ENCODE assay signal across 9 mouse cellular contexts in genomic region chr13:103751421-103751820, GRCm38 (mm10). TPM values are rescaled to one million over a fixed set of nuclear protein-coding genes. Genes with fewer than 3 reads are reported as not detected.
DNase-seq lines count a peak whose midpoint lies in the region; ATAC-seq and TF ChIP-seq lines count a peak whose summit lies in the region.
"Had no signal": no experiment of that assay in that cellular context is flagged by ENCODE, and none has a peak within 500 bp of the region (broad histone marks: within the 10 kb centered on the region; RNA-seq: fewer than 3 reads in every experiment).

No protein-coding gene starts in this region.

- H3K9ac ChIP-seq in hindbrain, embryonic 14.5 days, result no peak overlapping the region
- no peak overlapping the region for H3K9ac ChIP-seq in hindbrain, embryonic 16.5 days (ENCODE audit: low read depth, low read length)
- H3K9ac ChIP-seq: embryonic facial prominence, embryonic 12.5 days had no signal

- H3K4me1 ChIP-seq in hindbrain, embryonic 14.5 days (replicated peaks; ENCODE audit: control insufficient read depth, insufficient read depth, low read length), result no peaks in the 10 kb centered on the region
- no peaks in the 10 kb centered on the region for H3K4me1 ChIP-seq in hindbrain, embryonic 16.5 days (ENCODE audit: control insufficient read depth, insufficient read depth, low read depth, low read length)
- H3K4me1 ChIP-seq in thymus, adult 2 months (replicated peaks; ENCODE audit: control insufficient read depth, insufficient read depth, low read length), result no peaks in the 10 kb centered on the region
- H3K4me1 ChIP-seq: embryonic facial prominence, embryonic 12.5 days had no signal

- TF ChIP-seq POLR2A in thymus, adult 2 months (IDR thresholded peaks at IDR 0.05; ENCODE audit: control insufficient read depth, extremely low read depth, insufficient read depth, low read length, poor library complexity), result no peak
- TF ChIP-seq POLR2A in brain, embryonic 14.5 days (IDR thresholded peaks at IDR 0.05; ENCODE audit: borderline replicate concordance, extremely low read depth, insufficient read depth, insufficient read length, poor library complexity, severe bottlenecking), result no peak

- H3K4me2 ChIP-seq in hindbrain, embryonic 14.5 days (replicated peaks), result no peak overlapping the region
- no peak overlapping the region for H3K4me2 ChIP-seq in hindbrain, embryonic 16.5 days (ENCODE audit: low read length)
- H3K4me2 ChIP-seq: embryonic facial prominence, embryonic 12.5 days had no signal

- 63% methylated on average over 3 of the region's 3 CpGs for WGBS in hindbrain, embryonic 14.5 days
- WGBS in hindbrain, embryonic 16.5 days, result 49% methylated on average over 3 of the region's 3 CpGs
- 50% methylated on average over 3 of the region's 3 CpGs for WGBS in thymus, adult 2 months

- no peak for ATAC-seq in hindbrain, embryonic 14.5 days (ENCODE audit: low FRiP score)
- no peak for ATAC-seq in hindbrain, embryonic 16.5 days

- no peaks in the 10 kb centered on the region for H3K27me3 ChIP-seq in hindbrain, embryonic 14.5 days (ENCODE audit: control insufficient read depth, insufficient read depth, low read length)
- H3K27me3 ChIP-seq in hindbrain, embryonic 16.5 days (replicated peaks; ENCODE audit: control insufficient read depth, insufficient read depth, low read length), result no peaks in the 10 kb centered on the region
- H3K27me3 ChIP-seq in thymus, adult 2 months (ENCODE audit: control insufficient read depth, insufficient read depth, low read length), result no peaks in the 10 kb centered on the region
- H3K27me3 ChIP-seq: embryonic facial prominence, embryonic 12.5 days had no signal

- H3K4me3 ChIP-seq in hindbrain, embryonic 14.5 days (replicated peaks; ENCODE audit: low read length), result no peak overlapping the region
- no peak overlapping the region for H3K4me3 ChIP-seq in hindbrain, embryonic 16.5 days (ENCODE audit: low read length)
- H3K4me3 ChIP-seq in thymus, adult 2 months (ENCODE audit: control insufficient read depth, insufficient read depth, low read length), result no peak overlapping the region
- H3K4me3 ChIP-seq: embryonic facial prominence, embryonic 12.5 days had no signal

- peaks cover 88% of the 10 kb centered on the region for H3K36me3 ChIP-seq in hindbrain, embryonic 14.5 days (replicated peaks; ENCODE audit: control insufficient read depth, insufficient read depth)
- peaks cover 28% of the 10 kb centered on the region for H3K36me3 ChIP-seq in hindbrain, embryonic 16.5 days (ENCODE audit: control insufficient read depth, insufficient read depth, low read length)
- peaks cover 61% of the 10 kb centered on the region for H3K36me3 ChIP-seq in thymus, adult 2 months (ENCODE audit: control insufficient read depth, insufficient read depth, low read length)

- intact Hi-C loops in gastrocnemius, postnatal 14 days (cut with DNase I; ENCODE audit: low total_unique reads), result loop anchor here (10.0 kb wide), 1 partner anchor 47 kb away; no protein-coding TSS in a partner anchor

- no peaks in the 10 kb centered on the region for H3K9me3 ChIP-seq in hindbrain, embryonic 14.5 days (ENCODE audit: control insufficient read depth, low read length)
- H3K9me3 ChIP-seq in hindbrain, embryonic 16.5 days (ENCODE audit: control insufficient read depth, low read length), result no peaks in the 10 kb centered on the region
- H3K9me3 ChIP-seq: embryonic facial prominence, embryonic 12.5 days had no signal

- TF ChIP-seq CTCF in thymus, adult 2 months (IDR thresholded peaks at IDR 0.05; ENCODE audit: borderline replicate concordance, control insufficient read depth, extremely low read depth, insufficient read depth, low read length, poor library complexity), result no peak
- no peak for TF ChIP-seq CTCF in brain, embryonic 14.5 days (IDR thresholded peaks at IDR 0.05; ENCODE audit: borderline replicate concordance, extremely low read depth, insufficient read depth, insufficient read length)

- H3K27ac ChIP-seq in hindbrain, embryonic 14.5 days, result no peak overlapping the region
- no peak overlapping the region for H3K27ac ChIP-seq in hindbrain, embryonic 16.5 days (ENCODE audit: low read depth, low read length)
- H3K27ac ChIP-seq in thymus, adult 2 months (ENCODE audit: control insufficient read depth, insufficient read depth, low read length), result no peak overlapping the region
- H3K27ac ChIP-seq: embryonic facial prominence, embryonic 12.5 days had no signal

- DNase-seq in hindbrain, embryonic 14.5 days (ENCODE audit: low spot score), result peak; percentile 81
- DNase-seq in thymus, postnatal 14 days, result peak; percentile 34
- no peak for DNase-seq in thymus, adult 2 months
- peak; percentile 79 for DNase-seq in brain, embryonic 14.5 days (ENCODE audit: low read depth)
- peak; percentile 81 for DNase-seq in lung, postnatal 36 days
- DNase-seq in testis, postnatal 10 days (ENCODE audit: low spot score), result no peak
- DNase-seq in gastrocnemius, postnatal 14 days, result no peak

RNA-seq across cellular contexts. Expression of gene Srek1, which starts 23.0 kb away (rescaled TPM):
- polyA plus RNA-seq in hindbrain, embryonic 14.5 days (2014; fragmentation: Nextera tagmentation; extraction: Ambion mirVana), result 74.3 and 77.9 TPM in 2 replicates
- polyA plus RNA-seq in hindbrain, embryonic 16.5 days (2015; fragmentation: Nextera tagmentation; extraction: Ambion mirVana), result 53.8 and 61.1 TPM in 2 replicates
- polyA plus RNA-seq in thymus, adult 2 months (2012; rRNA removed), result 82.9 and 95.2 TPM in 2 replicates
- 53.6 and 71.9 TPM in 2 replicates for polyA plus RNA-seq in brain, embryonic 14.5 days (2012; rRNA removed)
- 10 to 100 TPM; 17.8 to 25.0 TPM for total RNA-seq in gastrocnemius, postnatal 14 days (2021)

Comparison
In these comparisons a context has a peak if more than half of its experiments do, and no peak if none do; other contexts are left out.
1. DNase-seq: peak in hindbrain, embryonic 14.5 days (single experiment), thymus, postnatal 14 days (single experiment), brain, embryonic 14.5 days (single experiment) and lung, postnatal 36 days (single experiment); none in thymus, adult 2 months (single experiment), testis, postnatal 10 days (single experiment) and gastrocnemius, postnatal 14 days (single experiment).